Mouse (Mus musculus) G1E (cell line): ENCODE measurements at regions not wholly inside any gene's neighbourhood (a gene's known extent, or its start where the extent isn't known, plus 50 kb on each side); places are given as distances from the start of the nearest gene placed in this dataset.

Source experiments
- CTCF ChIP-seq: IDR thresholded peaks from 2 replicates; pipeline ENCODE4 v1.5.1; 2012; ENCODE audit warnings: low read depth, low read length, inconsistent platforms, mixed read lengths
- TAL1 ChIP-seq: conservative IDR thresholded peaks from 2 replicates; pipeline ENCODE4 v1.6.1; 2012; ENCODE audit warnings: low read depth, low read length, inconsistent platforms, mixed read lengths

GRCm38 (mm10) chr12:107315446-107315845, 173.0 kb upstream of the 3110018I06Rik start:
- TF ChIP-seq TAL1, result no peak
- no peak for TF ChIP-seq CTCF
